In genomic region chr7:145337889-145338288, GRCm38 (mm10) we compare ENCODE assay signal across 15 mouse cellular contexts.
DNase-seq lines count a peak whose midpoint lies in the region; ATAC-seq lines count a peak whose summit lies in the region.
"Had no signal": no experiment of that assay in that cellular context is flagged by ENCODE, and none has a peak within 500 bp of the region (broad histone marks: within the 10 kb centered on the region; RNA-seq: fewer than 3 reads in every experiment).

No protein-coding gene starts in this region.

- peak; percentile 69 for DNase-seq in cerebellum, adult 11-12 months
- peak; percentile 59 for DNase-seq in 416B (ENCODE audit: low read depth)
- DNase-seq in cerebellum, adult 9-10 months = peak; percentile 71
- no peak for DNase-seq in spleen, postnatal 14 days (ENCODE audit: low spot score in 2 of 2)
- DNase-seq in urinary bladder, postnatal 4 days (ENCODE audit: low spot score in 2 of 2) = no peak
- DNase-seq: adrenal gland, adult 2 months; adrenal gland, postnatal 14 days; forebrain, postnatal 0 days; gastrocnemius, adult 2 months; gastrocnemius, postnatal 14 days; kidney, adult 2 months had no signal

- no peak for ATAC-seq in cerebellum, adult (ENCODE audit: insufficient number of reproducible peaks, low FRiP score, low TSS enrichment)
- ATAC-seq: CD4-positive, CD25-positive, alpha-beta regulatory T cell, adult 4 months; forebrain, embryonic 14.5 days; forebrain, postnatal 0 days; intestine, postnatal 0 days had no signal

Comparison
In these comparisons a context has a peak if more than half of its experiments do, and no peak if none do; other contexts are left out.
1. DNase-seq: peak in cerebellum, adult 11-12 months (single experiment), 416B (single experiment) and cerebellum, adult 9-10 months (single experiment); none in spleen, postnatal 14 days (0 of 2) and urinary bladder, postnatal 4 days (0 of 2).